Mouse (Mus musculus) liver, embryonic 16.5 days (tissue): ENCODE measurements around the gene Nfe2l2. TPM values are rescaled to one million over a fixed set of nuclear protein-coding genes. Genes with fewer than 3 reads are reported as not detected.

Experiments used
- ATAC-seq: fragments of 200-750 bp; cut with Nextera tagmentation; 2 replicates; pipeline ENCODE4 v1.8.0; 2017; ENCODE audit warnings: low read depth, mild to moderate bottlenecking, moderate number of reproducible peaks, moderate library complexity
- H3K27ac ChIP-seq: fragments of 300-500 bp; sonication (generic); 2 replicates; pipeline ENCODE4 v1.5.1; 2014; ENCODE audit warnings: mild to moderate bottlenecking, low read length
- H3K27me3 ChIP-seq: fragments of 300-500 bp; sonication (generic); 2 replicates; pipeline ENCODE4 v1.6.1; 2014; ENCODE audit warnings: low read depth, low read length, mixed read lengths; ENCODE audit not compliant: control insufficient read depth, insufficient read depth
- H3K36me3 ChIP-seq: fragments of 300-500 bp; sonication (generic); 2 replicates; pipeline ENCODE4 v1.6.1; 2014; ENCODE audit warnings: mild to moderate bottlenecking; ENCODE audit not compliant: control insufficient read depth, insufficient read depth
- H3K4me1 ChIP-seq: fragments of 300-500 bp; sonication (generic); 2 replicates; pipeline ENCODE4 v1.6.1; 2014; ENCODE audit warnings: low read depth, low read length, mixed read lengths; ENCODE audit not compliant: control insufficient read depth
- H3K4me2 ChIP-seq: fragments of 300-500 bp; sonication (generic); 2 replicates; pipeline ENCODE4 v1.6.1; 2014; ENCODE audit warnings: low read depth, low read length, mixed read lengths
- H3K4me3 ChIP-seq: fragments of 300-500 bp; sonication (generic); 2 replicates; pipeline ENCODE4 v1.5.1; 2014; ENCODE audit warnings: low read depth, mild to moderate bottlenecking, low read length
- H3K9ac ChIP-seq: fragments of 300-500 bp; sonication (generic); 2 replicates; pipeline ENCODE4 v1.6.1; 2014; ENCODE audit warnings: low read depth, low read length
- H3K9me3 ChIP-seq: fragments of 300-500 bp; sonication (generic); replicated peaks from 2 replicates; pipeline ENCODE4 v1.6.1; 2016; ENCODE audit warnings: low read length; ENCODE audit not compliant: control insufficient read depth
- WGBS: fragments of 180-500 bp; shearing (Covaris S2); extraction: QIAGEN DNeasy Blood & Tissue Kit; methylation state at CpG from one replicate; pipeline ENCODE4 v1.1.7; 2014; ENCODE audit not compliant: insufficient replicate concordance; 5-methylcytosine and 5-hydroxymethylcytosine counted together
- polyA plus RNA-seq: library from polyadenylated mRNA; unstranded; fragments of >200 nt; fragmentation: Nextera tagmentation; extraction: Ambion mirVana; gene quantifications from 2 replicates; pipeline ENCODE4 v1.2.1, GENCODE M21; 2015

The Nfe2l2 gene
- polyA plus RNA-seq, 1 experiment from 2014 or later = 41.3 TPM

DNA sequence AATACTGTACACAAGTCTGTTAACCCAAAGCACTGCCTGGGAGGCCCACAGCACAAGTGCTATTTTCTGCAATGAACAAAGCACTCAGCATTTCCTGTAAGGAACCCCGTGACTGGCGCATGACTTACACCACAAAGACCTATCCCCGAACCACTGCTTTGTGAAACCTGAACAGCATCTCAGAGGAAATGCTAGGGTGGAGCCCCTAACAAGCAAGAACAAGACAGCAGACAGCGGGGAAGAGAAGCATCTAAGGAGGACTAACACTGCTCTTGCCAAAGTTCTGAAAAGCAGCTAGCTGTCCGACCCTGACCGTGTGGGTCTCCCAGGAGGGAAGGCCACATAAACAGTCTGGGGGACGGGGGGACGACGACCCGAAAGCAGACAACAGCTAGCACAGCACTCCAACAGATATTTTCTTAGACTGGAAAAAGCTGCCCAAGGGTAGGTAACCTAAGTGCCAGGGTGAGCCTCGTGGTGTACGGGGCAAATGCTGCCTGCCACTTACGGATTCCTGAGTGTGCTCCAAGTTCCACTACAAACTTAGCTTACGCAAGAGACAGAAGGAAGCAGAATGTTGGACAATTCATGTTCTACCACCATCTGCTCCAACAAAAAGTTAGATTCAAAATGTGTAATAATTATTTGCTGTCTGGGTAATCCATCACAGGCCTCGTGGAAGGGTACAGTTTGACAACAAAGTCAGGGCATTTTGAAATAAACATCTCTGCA lies 21.3 kb downstream of the Nfe2l2 start:
- Histone ChIP-seq H3K27ac (peak overlapping the region; percentile 75), H3K9ac (no peak overlapping the region), H3K36me3 (peaks cover 11% of the 10 kb centered on the region), H3K4me1 (peaks cover 32% of the 10 kb centered on the region), H3K9me3 (no peaks in the 10 kb centered on the region), H3K4me3 (no peak overlapping the region), H3K4me2 (peak overlapping the region; percentile 30), H3K27me3 (no peaks in the 10 kb centered on the region)
- peak; percentile 49 for ATAC-seq
- 31% methylated on average over 15 of the region's 15 CpGs for WGBS

DNA sequence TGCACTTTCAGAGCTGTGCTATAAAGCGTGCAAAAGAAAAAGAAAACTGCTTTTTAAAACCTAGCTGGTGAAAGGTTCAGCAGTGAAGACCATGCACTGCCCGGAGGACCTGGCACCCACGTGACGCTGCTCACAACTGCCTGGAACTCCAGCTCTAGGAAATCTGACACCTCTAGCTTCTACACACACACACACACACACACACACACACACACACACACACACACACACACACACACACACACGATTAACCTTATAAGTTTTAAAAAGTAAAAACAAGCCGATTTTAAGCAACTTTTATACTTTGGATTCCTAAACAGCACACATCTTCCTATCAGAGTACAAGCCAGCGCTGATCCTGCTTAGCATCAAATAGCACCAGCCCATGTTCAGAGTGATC lies 23.0 kb downstream of the Nfe2l2 start:
- 63% methylated on average over 7 of the region's 7 CpGs for WGBS
- Histone ChIP-seq H3K27ac (no peak overlapping the region), H3K9me3 (no peaks in the 10 kb centered on the region), H3K36me3 (peaks cover 21% of the 10 kb centered on the region), H3K27me3 (no peaks in the 10 kb centered on the region), H3K4me3 (no peak overlapping the region), H3K4me2 (no peak overlapping the region), H3K4me1 (peaks cover 22% of the 10 kb centered on the region), H3K9ac (no peak overlapping the region)
- no peak for ATAC-seq

DNA sequence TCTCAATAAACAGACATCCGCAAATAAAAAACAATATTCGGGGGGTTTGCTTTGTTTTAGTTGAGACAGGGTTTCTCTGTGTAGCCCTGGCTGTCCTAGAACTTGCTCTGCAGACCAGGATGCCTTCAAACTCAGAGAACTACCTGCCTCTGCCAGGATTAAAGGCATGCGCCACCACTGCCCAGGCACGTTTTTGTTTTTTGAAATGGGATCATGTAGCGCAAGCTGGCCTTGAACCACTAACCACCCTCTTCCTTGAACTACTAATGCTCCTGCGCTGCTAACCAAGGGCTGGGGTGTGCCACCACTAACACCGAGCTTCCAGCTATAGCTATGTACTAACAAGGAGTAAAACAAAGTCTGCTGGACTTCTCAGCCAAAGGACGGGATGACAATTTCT lies 24.5 kb downstream of the Nfe2l2 start:
- Histone ChIP-seq H3K36me3 (peaks cover 31% of the 10 kb centered on the region), H3K4me3 (no peak overlapping the region), H3K27ac (no peak overlapping the region), H3K9ac (no peak overlapping the region), H3K27me3 (no peaks in the 10 kb centered on the region), H3K4me1 (peaks cover 13% of the 10 kb centered on the region), H3K4me2 (no peak overlapping the region), H3K9me3 (no peaks in the 10 kb centered on the region)
- WGBS = 86% methylated on average over 8 of the region's 8 CpGs
- ATAC-seq = no peak

DNA sequence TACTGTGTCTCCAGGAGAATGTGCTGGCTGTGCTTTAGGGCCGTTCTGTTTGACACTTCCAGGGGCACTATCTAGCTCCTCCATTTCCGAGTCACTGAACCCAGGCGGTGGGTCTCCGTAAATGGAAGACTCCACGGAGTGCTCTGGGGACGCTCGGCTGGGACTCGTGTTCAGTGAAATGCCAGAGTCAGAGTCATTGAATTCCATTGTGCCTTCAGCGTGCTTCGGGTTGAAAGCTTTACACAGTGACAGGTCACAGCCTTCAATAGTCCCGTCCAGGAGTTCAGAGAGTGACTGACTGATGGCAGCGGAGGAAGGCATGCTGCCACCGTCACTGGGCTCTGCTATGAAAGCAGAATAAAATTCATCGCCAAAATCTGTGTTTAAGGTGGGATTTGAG lies 27.9 kb downstream of the Nfe2l2 start:
- Histone ChIP-seq H3K36me3 (peaks cover 34% of the 10 kb centered on the region), H3K9me3 (no peaks in the 10 kb centered on the region), H3K4me1 (peaks cover 3% of the 10 kb centered on the region; the same call in 1 of the 2 replicates), H3K4me2 (no peak overlapping the region), H3K4me3 (no peak overlapping the region), H3K9ac (no peak overlapping the region), H3K27ac (no peak overlapping the region), H3K27me3 (no peaks in the 10 kb centered on the region)
- ATAC-seq = no peak
- 94% methylated on average over 14 of the region's 14 CpGs for WGBS

DNA sequence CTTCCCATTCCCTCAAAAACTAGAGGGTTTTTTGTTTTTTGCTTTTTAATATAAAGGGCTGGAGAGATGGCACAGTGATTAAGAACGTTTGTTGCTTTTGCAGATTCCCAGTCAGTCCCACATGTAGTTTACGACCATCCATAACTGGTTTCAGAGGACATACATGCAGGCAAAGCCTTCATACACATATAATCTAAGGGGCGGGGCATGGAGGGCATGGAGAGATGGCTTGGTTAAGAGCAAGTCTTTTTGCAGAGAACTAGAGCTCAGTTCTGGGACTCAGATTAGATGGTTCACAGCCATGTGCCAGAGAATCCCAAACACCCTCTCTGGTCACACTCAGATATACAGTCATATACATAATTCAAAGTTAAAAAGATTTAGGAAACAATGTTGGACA lies 31.9 kb downstream of the Nfe2l2 start:
- Histone ChIP-seq H3K4me2 (no peak overlapping the region), H3K4me3 (no peak overlapping the region), H3K4me1 (no peaks in the 10 kb centered on the region), H3K9me3 (no peaks in the 10 kb centered on the region), H3K36me3 (peaks cover 23% of the 10 kb centered on the region), H3K27ac (no peak overlapping the region), H3K27me3 (no peaks in the 10 kb centered on the region), H3K9ac (no peak overlapping the region)
- 51% methylated on average over 3 of the region's 3 CpGs for WGBS
- no peak for ATAC-seq

DNA sequence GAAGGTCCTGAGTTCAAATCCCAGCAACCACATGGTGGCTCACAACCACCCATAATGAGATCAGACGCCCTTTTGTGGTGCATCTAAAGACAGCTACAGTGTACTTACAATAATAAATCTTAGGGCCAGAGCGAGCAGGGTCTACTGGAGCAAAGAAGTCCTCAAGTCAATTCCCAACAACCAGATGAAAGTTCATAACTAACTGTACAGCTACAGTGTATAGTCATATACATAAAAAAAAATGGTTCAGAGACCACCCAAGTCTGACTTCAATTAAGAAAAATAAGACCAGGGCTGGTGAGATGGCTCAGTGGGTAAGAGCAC lies 33.1 kb downstream of the Nfe2l2 start:
- Histone ChIP-seq H3K9ac (no peak overlapping the region), H3K27me3 (no peaks in the 10 kb centered on the region), H3K4me3 (no peak overlapping the region), H3K9me3 (no peaks in the 10 kb centered on the region), H3K4me1 (no peaks in the 10 kb centered on the region), H3K27ac (no peak overlapping the region), H3K36me3 (peaks cover 11% of the 10 kb centered on the region), H3K4me2 (no peak overlapping the region)
- ATAC-seq = no peak
- WGBS = 75% methylated on average over 2 of the region's 2 CpGs

DNA sequence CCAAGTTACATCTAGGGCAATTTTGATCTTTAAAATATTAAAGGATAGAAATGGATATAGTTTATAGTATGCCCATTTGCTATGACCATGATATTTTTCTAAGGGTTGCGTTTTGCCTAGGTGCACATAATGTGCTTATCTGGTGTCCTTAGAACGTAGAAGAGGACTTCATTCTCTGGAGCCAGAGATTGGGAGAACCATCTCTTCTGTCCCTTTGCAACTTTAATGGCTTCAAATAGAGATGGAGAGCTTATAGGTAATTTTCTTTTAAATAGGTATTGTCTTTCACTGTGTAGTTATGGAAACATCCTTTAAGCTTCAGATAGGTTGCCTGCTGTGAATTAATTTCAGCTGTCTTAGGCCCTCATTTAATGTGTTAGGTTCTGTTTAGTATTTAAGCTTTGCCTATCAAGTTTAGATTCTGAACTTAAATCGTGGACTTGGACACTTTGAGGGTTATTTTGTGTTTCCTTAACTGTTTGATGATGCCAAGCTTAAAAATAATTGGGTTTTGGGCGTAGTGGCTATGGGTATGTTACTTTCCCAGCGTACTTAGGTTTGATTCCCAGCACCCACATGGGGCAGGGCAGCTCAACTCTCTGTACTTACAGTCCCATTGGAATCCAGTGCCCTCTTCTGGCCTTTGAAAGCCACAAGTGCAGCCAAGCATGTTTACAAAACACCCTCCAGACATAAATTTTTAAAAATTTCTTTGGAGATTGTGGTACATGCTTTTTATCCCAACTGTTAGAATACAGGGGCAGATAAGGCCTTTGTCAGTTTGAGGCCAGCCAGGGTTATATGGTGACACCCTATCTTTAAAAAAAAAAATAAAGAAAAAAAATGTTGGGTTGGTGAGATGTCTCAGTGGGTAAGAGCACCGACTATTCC lies 33.8 kb downstream of the Nfe2l2 start:
- 58% methylated on average over 6 of the region's 6 CpGs for WGBS
- H3K4me2 ChIP-seq = no peak overlapping the region
- no peak overlapping the region for H3K9ac ChIP-seq
- no peaks in the 10 kb centered on the region for H3K27me3 ChIP-seq
- peaks cover 5% of the 10 kb centered on the region for H3K36me3 ChIP-seq
- no peak overlapping the region for H3K27ac ChIP-seq
- ATAC-seq = no peak
- H3K4me1 ChIP-seq = no peaks in the 10 kb centered on the region
- H3K4me3 ChIP-seq = no peak overlapping the region
- H3K9me3 ChIP-seq = no peaks in the 10 kb centered on the region

DNA sequence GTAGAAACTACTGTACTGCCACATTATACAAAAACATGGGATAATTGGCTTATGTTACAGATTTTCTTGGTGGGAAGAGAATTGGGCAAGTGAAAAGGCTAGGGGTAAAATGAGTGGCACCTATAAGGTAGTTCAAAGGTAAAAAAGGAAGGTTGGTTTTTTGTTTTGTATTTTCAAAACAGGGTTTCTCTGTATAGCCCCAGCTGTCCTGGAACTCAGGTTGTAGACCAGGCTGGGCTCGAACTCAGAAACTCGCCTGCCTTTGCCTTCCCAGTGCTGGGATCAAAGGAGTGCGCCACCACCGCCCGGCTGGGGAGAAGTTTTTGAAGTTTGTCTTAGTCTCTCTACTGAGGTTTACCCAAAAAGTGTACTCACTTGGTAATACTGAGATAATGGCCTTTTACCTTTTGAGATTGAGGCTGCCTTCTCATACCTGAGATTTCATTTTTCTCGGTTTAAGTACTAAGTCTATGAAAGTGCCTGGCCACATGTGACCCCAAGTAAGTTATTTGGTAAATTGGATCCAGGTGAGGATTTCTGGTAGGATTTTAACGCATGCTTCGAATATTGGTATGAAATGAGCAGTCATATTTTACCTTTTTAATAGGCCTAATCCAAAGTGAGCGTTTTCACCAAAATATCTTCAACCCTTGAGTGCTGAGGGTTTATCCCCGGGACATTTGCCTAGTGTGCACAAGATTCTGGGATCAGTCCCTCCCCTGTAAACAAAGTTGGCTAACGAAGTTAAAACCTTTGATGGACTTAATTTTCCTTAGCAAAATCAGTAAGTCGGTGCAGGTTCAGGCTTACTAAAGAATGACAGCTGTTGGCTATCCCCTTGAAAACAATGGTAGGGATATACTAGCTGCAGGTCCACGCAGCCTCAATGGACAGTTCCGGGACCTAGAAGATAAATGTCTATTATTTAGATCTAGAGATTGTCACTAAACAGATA lies 34.7 kb downstream of the Nfe2l2 start:
- 43% methylated on average over 14 of the region's 14 CpGs for WGBS
- Histone ChIP-seq H3K4me1 (no peaks in the 10 kb centered on the region), H3K27ac (no peak overlapping the region; the same call in 1 of the 2 replicates), H3K9ac (no peak overlapping the region), H3K9me3 (no peaks in the 10 kb centered on the region), H3K27me3 (no peaks in the 10 kb centered on the region), H3K4me3 (no peak overlapping the region), H3K36me3 (peaks cover 8% of the 10 kb centered on the region), H3K4me2 (no peak overlapping the region)
- no peak; the same call in 1 of the 2 replicates for ATAC-seq
